Mouse (Mus musculus) right cerebral cortex, adult 18-20 months (tissue): ENCODE measurements around the gene Rbmxl1.

ENCODE experiments used
- DNase-seq: peaks from one replicate; pipeline ENCODE4 v3.0.0; 2022; ENCODE audit warnings: mixed read lengths

The Rbmxl1 gene

GRCm38 (mm10) chr8:78489733-78490132, 19.0 kb downstream of the Rbmxl1 start:
- DNase-seq = no peak

- no peak for DNase-seq
Observed at GRCm38 (mm10) chr8:78477051-78477829, 31.5 kb downstream of the Rbmxl1 start.

DNA sequence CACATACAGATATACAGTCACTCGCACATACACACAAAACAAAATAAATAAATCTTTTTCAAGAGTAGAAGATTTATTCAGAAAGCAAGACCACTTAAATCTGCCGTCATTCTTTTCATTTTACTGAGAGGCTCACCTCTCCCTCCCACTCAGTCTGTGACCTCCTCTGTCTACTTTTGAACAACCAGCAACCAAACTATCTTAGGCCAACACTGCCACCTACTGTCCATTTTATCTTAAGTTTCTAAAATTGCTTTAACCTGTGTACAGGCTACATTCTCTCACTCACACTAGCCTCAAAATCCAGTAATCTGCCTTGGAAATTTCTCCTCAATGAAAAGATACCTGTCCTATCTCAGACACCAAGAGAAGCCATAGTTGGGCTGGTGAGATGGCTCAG, 40.8 kb downstream of the Rbmxl1 start:
- DNase-seq = no peak

- DNase-seq = no peak
Observed at GRCm38 (mm10) chr8:78463941-78464340, 44.8 kb downstream of the Rbmxl1 start.

GRCm38 (mm10) chr8:78456441-78456840, 52.3 kb downstream of the Rbmxl1 start:
- DNase-seq = no peak
